Mouse (Mus musculus): Measurements from ENCODE around the gene Pced1b.
"Not testable (repeated sequence)": the region's sequence is repeated elsewhere in the genome, so short reads cannot be mapped to it uniquely, and the experiment has no call there.

Gene Pced1b

DNA sequence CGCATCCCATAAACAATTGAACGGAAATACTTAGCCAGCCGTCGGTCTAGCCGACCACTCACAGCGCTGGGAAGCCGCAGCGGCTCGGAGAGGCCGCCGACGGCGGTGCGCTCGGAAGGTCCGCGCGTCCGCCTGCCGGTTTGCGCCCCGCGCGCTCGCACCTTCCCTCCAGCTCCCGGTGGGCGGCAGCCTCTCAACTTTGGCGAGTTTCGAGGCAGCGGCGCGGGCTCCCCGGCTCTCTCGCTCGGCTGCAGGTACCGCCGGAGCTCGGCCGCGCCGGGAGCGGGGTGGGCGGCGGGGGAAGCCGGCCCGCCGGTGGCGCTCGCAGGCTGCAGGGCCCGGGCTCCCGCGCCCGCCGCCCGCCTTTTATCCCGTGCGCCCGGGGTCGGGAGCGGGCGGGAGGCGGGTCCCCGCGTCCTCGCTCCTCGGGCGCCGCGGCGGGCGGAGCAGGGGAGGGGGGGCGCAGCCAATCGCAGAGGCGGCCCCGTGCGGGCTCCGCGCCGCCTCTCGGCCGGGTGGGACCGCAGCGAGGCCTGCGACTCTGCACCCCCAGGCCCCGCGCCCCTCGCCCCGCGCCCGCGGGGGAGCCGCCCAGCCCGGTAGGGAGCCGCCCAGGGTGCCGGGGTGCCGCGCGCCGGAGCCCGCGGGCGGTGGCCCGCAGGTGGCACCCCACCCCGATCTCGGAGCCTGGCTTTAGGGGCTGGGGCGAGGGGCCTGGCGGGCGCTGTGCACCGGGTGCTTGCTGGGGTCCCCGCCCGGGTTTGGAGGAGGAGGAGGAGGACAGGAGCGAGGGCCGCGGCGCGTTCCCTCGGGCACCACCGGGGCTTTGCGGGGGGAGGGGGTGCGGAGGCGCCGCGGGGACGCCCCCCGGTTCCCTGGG, at the start of gene Pced1b, which contains the start of gene Amigo2:
Gene Pced1b (plus strand): TSS at position 197 of the 880 bp plus-strand sequence.
Gene Amigo2 (minus strand): TSS at position 377 of the 880 bp plus-strand sequence.
- DNase-seq (ENCODE audit: low read depth, low spot score), result no peak

DNA sequence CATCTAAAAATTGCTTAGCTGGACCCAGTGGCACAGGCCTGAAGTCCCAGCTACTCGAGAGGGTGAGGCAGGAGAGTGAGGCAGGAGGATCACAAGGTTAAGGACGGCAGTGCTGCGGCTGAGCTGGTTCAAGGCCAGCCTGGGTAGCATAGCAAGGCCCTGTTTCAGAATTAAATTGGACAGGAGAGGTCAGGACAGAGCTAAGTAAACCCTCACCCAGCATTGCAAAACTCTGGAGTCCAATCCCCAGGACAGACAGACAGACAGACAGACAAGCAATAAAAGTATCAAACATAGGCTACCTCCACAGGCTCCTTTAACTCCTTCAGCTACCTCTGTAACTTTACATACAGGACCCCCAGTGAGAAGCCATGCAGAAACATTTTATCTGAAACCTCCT, 42.0 kb upstream of the Pced1b start:
- no peak for DNase-seq (ENCODE audit: low read depth, low spot score)

DNA sequence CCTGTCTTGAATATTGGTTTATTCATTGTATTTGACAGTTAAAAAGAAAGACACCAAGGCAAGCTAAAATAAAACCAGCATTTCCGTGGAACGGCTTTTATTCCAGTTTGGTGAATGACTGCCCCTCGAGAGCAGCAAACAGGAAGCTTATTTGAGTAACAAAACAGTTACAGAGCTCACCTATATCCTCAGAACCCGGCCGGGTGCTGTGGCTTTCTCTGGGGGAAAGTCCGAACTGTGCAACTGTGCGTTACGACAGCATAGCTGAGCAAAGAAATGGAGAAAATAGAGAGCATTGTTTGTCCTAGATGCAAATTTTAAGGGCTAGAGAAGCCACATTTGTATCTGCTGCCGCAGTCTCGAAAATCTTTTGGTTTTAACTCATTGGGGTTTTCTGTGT, 41.1 kb upstream of the Pced1b start:
- no peak for DNase-seq (ENCODE audit: low read depth, low spot score)

DNA sequence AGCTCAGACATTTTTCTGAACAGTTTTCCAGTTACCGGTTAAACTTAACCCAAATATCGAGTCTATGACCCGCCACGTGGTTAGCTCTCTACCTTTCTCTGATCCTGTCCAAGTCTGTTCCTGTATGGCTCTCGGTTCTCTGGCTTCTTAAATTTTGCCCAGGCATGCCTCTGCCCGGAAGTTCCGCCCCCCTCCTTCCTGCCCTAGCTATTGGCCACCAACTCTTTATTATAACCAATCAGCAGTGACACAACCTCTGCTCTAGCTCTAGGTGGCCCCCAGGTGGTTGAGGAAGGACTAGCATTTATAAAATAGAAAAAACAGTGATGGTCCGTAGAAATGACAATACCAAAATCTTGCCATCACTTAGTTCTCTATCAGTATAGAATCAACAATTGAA, 40.4 kb upstream of the Pced1b start:
- DNase-seq (ENCODE audit: low read depth, low spot score), result peak; percentile 15

DNA sequence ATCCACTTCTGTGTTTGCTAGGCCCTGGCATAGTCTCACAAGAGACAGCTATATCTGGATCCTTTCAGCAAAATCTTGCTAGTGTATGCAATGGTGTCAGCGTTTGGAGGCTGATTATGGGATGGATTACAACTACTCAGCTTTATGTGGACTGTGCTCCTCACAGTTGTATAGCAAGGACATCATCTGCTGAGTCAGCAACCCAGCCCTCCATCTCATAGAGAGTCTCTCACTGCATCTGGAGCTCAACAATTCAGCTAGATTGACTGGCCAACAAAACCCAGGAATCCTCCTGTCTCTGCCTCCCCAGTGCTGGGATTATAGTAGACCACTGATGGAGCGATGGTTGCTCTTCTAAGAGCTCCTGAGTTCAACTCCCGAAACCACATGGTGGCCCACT, 37.2 kb upstream of the Pced1b start:
- DNase-seq (ENCODE audit: low read depth, low spot score), result not testable (repeated sequence)

DNA sequence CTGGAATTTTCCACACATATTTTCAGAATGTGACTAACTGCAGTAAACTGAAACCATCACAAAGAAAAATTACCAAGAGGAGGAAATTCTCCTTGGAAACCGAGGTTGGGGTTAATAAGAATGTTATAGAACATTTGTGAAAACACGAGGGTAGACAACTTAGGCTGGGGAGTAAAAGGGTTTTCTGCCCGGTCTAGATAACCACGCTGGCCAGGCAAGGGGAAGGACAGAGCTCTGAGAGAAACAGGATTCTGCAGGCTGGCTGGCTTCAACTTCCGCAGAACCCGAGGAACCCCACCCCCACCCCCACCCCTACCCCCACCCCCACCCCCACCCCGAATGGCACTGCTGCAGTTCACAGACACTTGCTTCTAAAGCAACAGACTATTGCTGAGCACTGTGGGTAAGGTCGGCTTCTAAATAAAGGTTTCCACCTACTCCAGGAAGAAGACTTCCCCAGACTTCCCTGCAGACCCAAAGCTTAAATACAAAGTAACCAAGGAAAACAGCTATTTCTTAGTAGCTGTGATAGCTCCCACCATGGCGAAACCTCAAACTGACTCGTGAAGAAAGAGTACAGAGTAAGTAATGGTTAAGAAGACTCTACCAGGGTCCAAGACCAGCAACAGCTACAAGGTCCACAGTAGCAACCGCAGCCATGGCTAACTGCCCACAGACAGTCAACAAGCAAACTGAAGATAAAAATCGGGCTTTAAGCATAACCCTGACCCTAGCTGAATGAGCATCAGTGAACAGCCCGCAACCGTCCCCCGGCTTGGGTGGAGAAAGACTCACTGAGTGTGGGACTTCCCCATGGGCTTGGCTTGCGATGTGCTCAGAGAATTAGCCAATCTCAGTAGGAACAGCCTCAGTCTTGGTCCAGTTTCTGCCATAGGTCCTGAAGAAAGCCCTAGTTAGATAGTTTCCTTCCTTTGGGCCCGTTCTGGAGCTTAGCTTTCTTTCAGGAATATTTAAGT, 34.1 kb upstream of the Pced1b start:
- no peak for DNase-seq (ENCODE audit: low read depth, low spot score)

DNA sequence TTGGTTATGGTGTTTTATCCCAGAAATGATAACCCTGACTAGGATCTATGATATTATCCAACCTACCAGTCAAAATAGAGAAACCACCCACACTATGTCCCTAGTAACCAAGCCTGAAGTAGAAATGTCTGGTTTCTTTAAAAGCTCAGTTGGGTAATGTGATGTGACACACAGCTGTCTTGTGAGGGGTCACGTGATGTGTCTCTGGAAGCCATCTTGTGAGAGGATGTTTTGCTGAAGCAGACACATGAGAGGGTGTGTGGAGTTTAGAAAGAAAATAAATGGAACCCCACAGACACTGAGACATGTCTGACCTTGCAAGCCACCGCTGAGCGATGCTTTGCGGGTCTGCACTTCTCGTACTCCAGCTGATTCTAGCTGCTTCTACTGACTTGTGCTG, 30.1 kb upstream of the Pced1b start:
- DNase-seq (ENCODE audit: low read depth, low spot score), result no peak

DNA sequence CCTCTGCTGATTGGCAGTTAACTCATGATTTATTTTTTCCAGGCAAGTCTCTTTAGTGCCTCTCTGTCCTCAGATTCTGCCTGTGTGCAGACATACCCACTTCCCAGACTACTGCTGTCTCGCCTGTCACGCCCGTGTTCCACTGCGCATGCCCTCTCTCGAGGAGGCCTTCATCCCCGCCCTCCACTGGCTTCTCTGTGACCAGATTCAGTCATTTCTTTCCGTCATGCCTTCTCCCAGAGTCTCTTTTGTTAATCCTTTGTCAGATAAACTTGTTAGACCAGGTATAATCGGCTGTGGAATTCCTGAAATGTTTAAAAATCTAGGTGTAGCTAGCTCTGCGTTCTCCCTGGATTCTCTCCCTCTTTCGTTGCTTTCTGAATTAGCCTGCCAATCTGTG, 23.5 kb upstream of the Pced1b start:
- no peak for DNase-seq (ENCODE audit: low read depth, low spot score)

DNA sequence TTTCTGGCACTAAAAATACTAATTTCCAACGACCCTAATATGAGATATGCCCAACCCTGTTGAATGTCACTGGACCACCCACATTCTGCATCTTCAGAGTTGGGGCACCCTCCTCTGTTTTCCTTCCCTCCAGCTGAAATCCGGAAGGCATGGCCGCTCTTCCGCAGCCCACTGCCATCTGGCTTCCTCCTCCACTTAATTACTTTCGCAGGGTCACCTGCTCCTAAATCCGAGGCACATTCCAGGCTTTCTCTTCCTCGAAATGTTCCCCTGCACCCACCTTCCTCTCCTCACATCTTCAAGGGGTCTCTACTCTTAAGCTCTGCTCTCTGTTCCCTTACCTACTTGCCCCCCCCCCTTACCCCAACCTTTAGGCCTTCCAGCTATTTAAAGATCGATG, 22.9 kb upstream of the Pced1b start:
- DNase-seq (ENCODE audit: low read depth, low spot score), result no peak

DNA sequence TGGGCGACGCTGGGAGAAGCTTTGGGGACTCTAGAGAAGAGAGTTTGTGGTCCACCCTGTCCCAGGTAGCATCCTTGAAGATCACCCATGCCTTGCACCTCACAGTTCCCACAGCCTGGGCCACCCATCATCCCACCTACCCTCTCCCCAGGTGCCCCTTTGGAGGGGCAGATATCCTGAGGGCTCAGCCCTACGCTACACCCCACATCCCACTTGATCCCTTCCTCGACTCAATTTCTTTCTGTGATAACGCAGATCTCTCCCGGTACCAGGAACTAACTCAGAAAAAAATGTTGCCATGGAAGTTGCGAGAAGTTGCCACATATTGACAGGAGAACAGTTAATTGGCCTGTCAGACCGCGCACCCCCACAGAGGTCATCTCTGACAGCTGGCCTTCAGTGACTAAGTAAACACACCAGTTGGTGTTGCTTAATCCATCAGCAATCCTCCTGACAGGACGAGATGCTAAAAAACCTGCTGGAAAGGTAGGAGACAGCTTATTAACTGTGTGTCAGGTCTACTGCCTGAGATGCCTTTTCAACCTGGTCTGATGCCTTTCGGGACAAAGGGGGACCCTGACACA, 17.3 kb upstream of the Pced1b start:
- no peak for DNase-seq (ENCODE audit: low read depth, low spot score)

DNA sequence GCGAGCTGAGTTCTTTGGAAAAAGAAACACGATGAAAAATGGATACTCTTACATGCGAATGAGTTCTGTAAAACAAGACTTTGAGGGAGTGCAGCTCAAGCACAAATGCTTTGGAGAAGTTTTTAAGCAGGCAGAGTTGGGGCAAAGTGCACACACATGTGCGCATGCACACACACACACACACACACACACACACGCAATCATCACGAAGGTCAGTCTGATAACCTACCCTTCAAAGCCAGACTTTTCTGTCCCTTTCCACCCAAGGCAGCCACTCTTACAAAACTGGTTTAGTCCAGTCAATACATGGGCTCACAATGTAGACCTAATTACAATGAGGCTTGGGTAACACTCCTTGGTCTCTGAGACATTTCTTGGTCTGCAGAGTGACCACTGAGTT, 12.8 kb upstream of the Pced1b start:
- no peak for DNase-seq (ENCODE audit: low read depth, low spot score)

DNA sequence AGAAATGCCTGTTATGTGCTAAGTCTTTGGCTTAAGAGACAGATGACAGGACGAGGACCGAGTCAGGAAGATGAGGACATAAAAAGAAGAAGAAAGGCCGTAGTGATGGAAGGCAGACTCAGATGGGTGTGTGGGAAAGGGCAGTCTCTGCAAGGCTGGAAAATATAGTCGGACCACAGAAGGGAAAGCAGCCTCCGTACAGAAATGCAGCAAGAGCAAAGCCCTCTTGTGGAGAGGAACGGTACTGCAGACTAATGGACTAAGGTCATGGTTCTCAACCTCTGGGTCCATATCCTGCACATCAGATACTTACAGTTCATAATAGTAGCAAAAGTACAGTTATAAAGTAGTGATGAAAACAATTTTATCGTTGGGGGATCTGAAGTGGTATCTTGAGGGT, 11.7 kb upstream of the Pced1b start:
- peak; percentile 79 for DNase-seq (ENCODE audit: low read depth, low spot score)

DNA sequence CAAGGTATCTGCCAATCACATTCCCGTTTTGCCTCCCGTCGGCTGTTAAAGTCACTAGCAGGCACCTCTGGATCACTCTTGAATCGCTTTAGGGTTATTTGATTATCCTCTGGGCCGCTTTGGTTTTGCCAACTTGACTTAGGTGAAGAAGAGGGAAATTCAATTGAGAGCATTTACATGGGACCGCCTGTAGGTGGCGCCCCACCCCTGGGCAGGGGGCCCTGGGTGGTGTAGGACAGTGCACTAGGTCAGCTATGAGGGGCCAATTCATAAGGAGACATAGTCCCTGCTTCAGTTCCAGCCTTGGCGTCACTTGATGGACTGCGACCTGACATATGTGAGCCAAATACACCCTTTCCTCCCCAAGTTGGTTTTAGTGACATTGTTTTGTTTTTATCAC, 10.0 kb upstream of the Pced1b start:
- peak; percentile 29 for DNase-seq (ENCODE audit: low read depth, low spot score)

DNA sequence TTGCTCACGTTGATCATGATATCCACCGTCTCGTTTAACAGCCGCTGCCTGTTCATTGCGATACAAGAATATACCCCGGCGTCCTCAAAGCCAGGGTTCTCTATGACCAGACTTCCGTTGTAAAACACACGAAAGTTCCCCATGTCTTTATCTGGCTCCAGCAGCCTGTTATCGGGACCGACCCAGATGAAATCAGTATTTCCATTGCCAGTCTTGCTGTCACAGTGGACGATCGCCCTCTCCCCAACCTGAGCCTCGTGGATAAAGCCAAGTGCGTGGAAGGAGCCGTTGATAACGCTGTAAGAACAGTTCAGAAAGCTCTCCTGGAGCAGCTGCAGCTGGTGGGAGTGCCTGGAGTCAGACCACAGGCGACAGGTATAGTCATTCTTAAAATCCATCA, 1.5 kb upstream of the Pced1b start:
- DNase-seq (ENCODE audit: low read depth, low spot score), result no peak

DNA sequence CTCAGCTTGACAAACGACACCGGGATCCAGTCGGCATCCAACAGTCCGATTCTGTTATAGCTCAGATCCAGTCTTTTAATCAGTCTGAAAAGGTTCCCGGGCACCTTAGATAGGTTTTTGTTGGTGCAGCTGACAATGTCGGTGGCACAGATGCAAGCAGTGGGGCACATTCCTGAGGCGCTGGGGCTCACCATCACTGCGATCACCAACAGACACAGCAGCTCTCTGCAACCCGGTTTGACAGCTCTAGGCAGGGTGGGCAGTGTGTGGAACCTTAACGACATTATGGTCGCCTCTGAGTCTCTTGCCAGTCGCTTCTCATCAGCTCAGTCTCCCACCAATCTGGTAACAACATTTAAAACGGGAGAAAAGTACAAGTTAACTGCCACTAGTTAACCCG, 651 bp upstream of the Pced1b start:
- no peak for DNase-seq (ENCODE audit: low read depth, low spot score)

DNA sequence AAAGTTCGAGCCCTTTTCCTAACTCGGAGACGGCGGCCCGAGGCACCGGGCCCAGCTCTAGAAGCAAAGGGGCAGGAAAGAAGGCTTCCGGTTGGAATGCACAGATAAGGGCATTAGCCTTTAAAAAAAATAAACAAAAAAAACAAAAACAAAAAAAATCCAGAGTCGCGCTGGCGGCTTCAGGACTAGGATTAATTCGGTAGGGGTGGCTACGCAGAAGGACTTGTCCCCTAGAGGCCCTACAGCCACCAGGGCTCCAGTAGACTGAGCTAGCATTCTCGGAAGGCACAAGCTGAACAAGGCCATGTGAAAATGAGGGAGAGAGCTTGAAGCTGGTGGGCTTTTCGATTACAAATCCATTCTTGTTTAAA, 869 bp downstream of the Pced1b start:
- DNase-seq (ENCODE audit: low read depth, low spot score), result peak; percentile 66

DNA sequence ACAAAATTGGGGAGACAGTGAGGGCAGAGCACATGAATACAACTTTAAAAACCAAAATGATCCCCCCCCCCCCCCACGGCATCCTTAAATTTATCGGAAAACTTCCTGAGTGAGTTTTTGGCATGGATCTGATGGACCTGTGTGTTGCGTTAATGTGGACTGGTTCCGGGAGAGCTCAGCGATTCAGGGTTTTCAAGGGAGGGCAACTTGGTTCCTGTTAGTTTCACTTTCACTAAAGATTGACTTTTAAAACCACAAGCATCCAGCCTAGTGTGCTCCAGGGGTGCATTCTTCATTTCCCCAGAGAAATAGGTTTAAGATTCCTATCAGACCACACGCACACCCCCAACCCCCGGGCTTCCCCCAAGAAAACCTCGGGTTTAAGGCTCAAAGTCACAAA, 1.4 kb downstream of the Pced1b start:
- peak; percentile 94 for DNase-seq (ENCODE audit: low read depth, low spot score)

DNA sequence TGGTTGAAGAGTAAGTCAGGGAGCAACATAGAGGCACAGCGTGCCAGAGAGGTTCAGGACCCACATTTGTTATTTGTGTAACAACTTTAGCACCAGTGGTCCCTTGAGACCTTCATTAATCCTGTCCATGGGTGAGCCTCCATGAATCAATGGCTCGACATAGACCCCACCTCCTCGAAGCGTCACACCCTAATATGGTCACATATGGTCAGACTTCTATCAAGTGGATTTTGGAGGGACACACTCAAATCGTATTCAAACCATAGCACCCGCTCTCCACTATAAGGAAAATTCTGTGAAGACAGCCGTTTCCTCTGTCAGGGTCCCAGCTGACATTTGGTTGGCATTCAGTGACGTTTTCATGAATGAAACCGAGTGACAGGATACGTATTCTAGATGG, 2.4 kb downstream of the Pced1b start:
- DNase-seq (ENCODE audit: low read depth, low spot score), result no peak

DNA sequence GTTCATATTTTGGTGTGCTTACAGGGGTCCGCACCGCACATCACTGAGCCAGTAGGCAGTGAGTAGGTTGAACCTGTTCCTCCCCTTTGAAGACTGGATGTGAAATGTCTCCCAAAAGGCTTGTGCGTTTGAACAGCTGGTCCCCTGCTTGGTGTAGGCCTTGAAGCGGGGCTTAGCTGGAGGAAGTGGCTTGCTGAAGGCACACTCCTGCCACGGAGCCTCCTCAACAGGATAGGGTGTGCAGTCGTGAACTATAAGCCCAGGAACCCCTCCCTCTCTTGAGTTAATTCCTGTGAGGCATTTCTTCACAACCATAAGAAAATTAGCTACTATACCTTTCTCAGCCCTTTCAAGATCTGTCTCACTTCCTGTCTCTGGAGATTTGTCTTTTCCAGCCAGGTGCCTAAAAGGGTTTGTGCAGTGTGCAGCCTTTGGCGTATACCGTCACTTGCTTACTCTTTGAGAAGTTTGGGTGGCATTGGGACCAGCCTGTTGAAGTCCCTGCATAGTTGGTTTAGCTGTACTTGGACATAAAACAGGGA, 5.7 kb downstream of the Pced1b start:
- no peak for DNase-seq (ENCODE audit: low read depth, low spot score)

DNA sequence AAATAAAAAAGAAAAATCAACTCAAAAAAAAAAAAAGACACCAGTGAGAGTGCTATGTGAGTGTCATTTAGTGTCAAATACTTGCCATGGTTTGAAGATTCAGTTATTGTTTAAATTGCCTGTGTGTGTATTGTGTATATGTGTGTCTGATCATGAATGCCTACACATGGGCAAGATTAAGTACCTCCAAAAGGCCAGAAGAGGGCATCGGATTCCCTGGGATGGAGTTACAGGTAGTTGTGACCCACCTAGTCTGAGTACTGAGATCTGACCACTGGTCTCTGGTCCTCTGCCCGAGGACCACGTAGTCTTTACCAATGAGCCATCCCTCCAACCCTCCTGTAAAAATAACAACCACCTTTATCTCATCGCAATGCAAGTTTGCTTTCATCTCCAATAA, 7.5 kb downstream of the Pced1b start:
- DNase-seq (ENCODE audit: low read depth, low spot score), result no peak

DNA sequence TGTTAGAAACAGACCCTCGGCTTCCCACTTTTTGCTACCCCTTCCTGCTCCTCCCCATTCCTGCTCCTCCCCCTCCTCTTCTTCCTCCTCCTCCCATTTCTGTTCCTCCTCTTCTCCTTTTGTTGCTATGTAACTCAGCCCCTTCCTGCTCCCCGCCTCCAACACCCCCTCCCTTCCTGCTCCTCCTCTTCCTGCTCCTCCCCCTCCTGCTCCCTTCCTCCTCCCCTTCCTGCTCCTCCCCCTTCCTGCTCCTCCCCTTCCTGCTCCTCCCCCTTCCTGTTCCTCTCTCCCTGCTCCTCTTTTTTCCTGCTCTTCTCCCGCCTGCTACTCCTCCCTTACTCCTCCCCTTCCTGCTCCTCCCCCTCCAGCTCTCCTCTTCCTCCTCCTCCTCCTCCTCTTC, 8.9 kb downstream of the Pced1b start:
- no peak for DNase-seq (ENCODE audit: low read depth, low spot score)

DNA sequence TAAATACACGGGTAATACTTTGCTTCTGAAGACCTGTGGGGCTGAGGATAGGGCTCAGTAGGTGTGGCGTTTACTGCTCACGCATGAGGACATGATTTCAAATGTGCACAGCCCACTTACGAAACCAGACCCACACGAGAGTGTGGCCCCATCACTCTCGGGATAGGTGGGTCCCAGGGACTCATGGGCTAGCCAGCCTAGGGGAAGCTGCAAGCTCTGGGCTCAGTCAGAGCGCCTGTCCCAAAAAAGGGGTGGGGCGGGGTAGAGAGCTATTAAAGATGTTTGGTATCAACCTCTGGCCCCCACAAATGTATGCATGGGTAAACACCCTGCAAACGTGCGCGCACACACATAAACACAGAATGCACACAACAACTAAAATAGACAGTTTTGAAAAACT, 9.5 kb downstream of the Pced1b start:
- DNase-seq (ENCODE audit: low read depth, low spot score), result no peak

All from 3T3-L1 (cell line).